Mouse (Mus musculus): ENCODE results near the gene Thrap3. TPM values are rescaled to one million over a fixed set of nuclear protein-coding genes. Genes with fewer than 3 reads are reported as not detected.
A peak's percentile ranks its signal among the peaks of the same experiment; 100 is the strongest.

Gene Thrap3
- polyA plus RNA-seq (2011; ENCODE audit: insufficient read length, low read depth, missing spikeins): 311 and 382 TPM in 2 replicates

- TF ChIP-seq POLR2A (IDR thresholded peaks at IDR 0.05; ENCODE audit: low read depth, low read length): peak; percentile 89
- TF ChIP-seq CTCF (IDR thresholded peaks at IDR 0.05; ENCODE audit: borderline replicate concordance, insufficient read depth, low read length): no peak
- Histone ChIP-seq H3K27ac (ENCODE audit: insufficient read depth, low read length) (peak within 1 kb of the TSS; percentile 98), H3K4me1 (ENCODE audit: control insufficient read depth, insufficient read depth, low read length) (peaks cover 8% of the 10 kb centered on the region; the same call in 1 of the 2 replicates), H3K4me3 (ENCODE audit: insufficient read depth, low read length) (peak within 1 kb of the TSS; percentile 71)
Measured at GRCm38 (mm10) chr4:126202303-126203181, at the start of gene Thrap3. Gene Thrap3 (minus strand): TSS chr4:126202760.

GRCm38 (mm10) chr4:126251655-126252254, 49.2 kb upstream of the Thrap3 start:
- H3K4me1 ChIP-seq (ENCODE audit: control insufficient read depth, insufficient read depth, low read length): peaks cover 23% of the 10 kb centered on the region
- no peak overlapping the region for H3K27ac ChIP-seq (ENCODE audit: insufficient read depth, low read length)
- TF ChIP-seq POLR2A (IDR thresholded peaks at IDR 0.05; ENCODE audit: low read depth, low read length): no peak
- TF ChIP-seq CTCF (IDR thresholded peaks at IDR 0.05; ENCODE audit: borderline replicate concordance, insufficient read depth, low read length): no peak
- no peak overlapping the region for H3K4me3 ChIP-seq (ENCODE audit: insufficient read depth, low read length)

- peaks cover 23% of the 10 kb centered on the region for H3K4me1 ChIP-seq (ENCODE audit: control insufficient read depth, insufficient read depth, low read length)
- no peak overlapping the region for H3K27ac ChIP-seq (ENCODE audit: insufficient read depth, low read length)
- H3K4me3 ChIP-seq (ENCODE audit: insufficient read depth, low read length): no peak overlapping the region
- TF ChIP-seq POLR2A (IDR thresholded peaks at IDR 0.05; ENCODE audit: low read depth, low read length): no peak
Measured at GRCm38 (mm10) chr4:126250659-126251058, 48.1 kb upstream of the Thrap3 start.

GRCm38 (mm10) chr4:126248261-126248868, 45.8 kb upstream of the Thrap3 start:
- H3K4me1 ChIP-seq (ENCODE audit: control insufficient read depth, insufficient read depth, low read length): peaks cover 23% of the 10 kb centered on the region

GRCm38 (mm10) chr4:126246202-126246889, 43.8 kb upstream of the Thrap3 start:
- Histone ChIP-seq H3K4me1 (ENCODE audit: control insufficient read depth, insufficient read depth, low read length) (peaks cover 17% of the 10 kb centered on the region), H3K4me3 (ENCODE audit: insufficient read depth, low read length) (no peak overlapping the region), H3K27ac (ENCODE audit: insufficient read depth, low read length) (no peak overlapping the region)
- no peak for TF ChIP-seq POLR2A (IDR thresholded peaks at IDR 0.05; ENCODE audit: low read depth, low read length)
- TF ChIP-seq CTCF (IDR thresholded peaks at IDR 0.05; ENCODE audit: borderline replicate concordance, insufficient read depth, low read length): no peak

More at GRCm38 (mm10) chr4:126248261-126248868, 45.8 kb upstream of the Thrap3 start:
- Histone ChIP-seq H3K4me3 (ENCODE audit: insufficient read depth, low read length) (no peak overlapping the region), H3K27ac (ENCODE audit: insufficient read depth, low read length) (no peak overlapping the region)
- TF ChIP-seq CTCF (IDR thresholded peaks at IDR 0.05; ENCODE audit: borderline replicate concordance, insufficient read depth, low read length): no peak
- no peak for TF ChIP-seq POLR2A (IDR thresholded peaks at IDR 0.05; ENCODE audit: low read depth, low read length)

- no peak for TF ChIP-seq CTCF (IDR thresholded peaks at IDR 0.05; ENCODE audit: borderline replicate concordance, insufficient read depth, low read length)
- no peak for TF ChIP-seq POLR2A (IDR thresholded peaks at IDR 0.05; ENCODE audit: low read depth, low read length)
- Histone ChIP-seq H3K4me1 (ENCODE audit: control insufficient read depth, insufficient read depth, low read length) (peaks cover 7% of the 10 kb centered on the region; the same call in 1 of the 2 replicates), H3K27ac (ENCODE audit: insufficient read depth, low read length) (no peak overlapping the region), H3K4me3 (ENCODE audit: insufficient read depth, low read length) (no peak overlapping the region)
Measured at GRCm38 (mm10) chr4:126242510-126242909, 40.0 kb upstream of the Thrap3 start.

DNA sequence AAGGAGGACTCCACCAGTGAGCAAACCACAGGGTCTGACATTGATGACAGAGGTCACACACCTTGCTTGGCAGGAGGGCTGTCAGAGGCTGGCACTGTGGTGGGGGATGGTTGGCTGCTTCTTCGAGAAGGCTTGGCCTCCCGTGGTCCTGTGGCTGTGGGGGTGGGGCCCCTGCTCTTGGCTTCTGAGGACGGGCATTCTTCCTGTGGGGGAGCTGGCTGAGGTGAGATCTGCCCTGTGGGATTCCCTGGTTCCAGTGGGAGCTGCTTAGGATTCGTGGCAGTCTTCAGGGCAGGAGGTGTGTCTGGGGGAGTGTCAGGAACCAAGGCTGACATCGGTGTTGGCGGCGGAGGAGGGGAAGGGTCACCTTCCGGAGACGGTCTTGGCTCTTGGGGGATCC, 39.4 kb upstream of the Thrap3 start:
- Histone ChIP-seq H3K27ac (ENCODE audit: insufficient read depth, low read length) (no peak overlapping the region), H3K4me1 (ENCODE audit: control insufficient read depth, insufficient read depth, low read length) (peaks cover 6% of the 10 kb centered on the region; the same call in 1 of the 2 replicates), H3K4me3 (ENCODE audit: insufficient read depth, low read length) (no peak overlapping the region)
- TF ChIP-seq CTCF (IDR thresholded peaks at IDR 0.05; ENCODE audit: borderline replicate concordance, insufficient read depth, low read length) (no peak), POLR2A (IDR thresholded peaks at IDR 0.05; ENCODE audit: low read depth, low read length) (no peak)

- H3K4me1 ChIP-seq (ENCODE audit: control insufficient read depth, insufficient read depth, low read length): peaks cover 6% of the 10 kb centered on the region; the same call in 1 of the 2 replicates
- H3K4me3 ChIP-seq (ENCODE audit: insufficient read depth, low read length): no peak overlapping the region
- TF ChIP-seq POLR2A (IDR thresholded peaks at IDR 0.05; ENCODE audit: low read depth, low read length): no peak
- no peak for TF ChIP-seq CTCF (IDR thresholded peaks at IDR 0.05; ENCODE audit: borderline replicate concordance, insufficient read depth, low read length)
- H3K27ac ChIP-seq (ENCODE audit: insufficient read depth, low read length): peak overlapping the region; percentile 16; the same call in 1 of the 2 replicates
Measured at GRCm38 (mm10) chr4:126239862-126240475, 37.4 kb upstream of the Thrap3 start.

All from embryonic fibroblast, embryonic 13.5 days (primary cell).